Mouse (Mus musculus): ENCODE results near the gene Tas2r103. TPM values are rescaled to one million over a fixed set of nuclear protein-coding genes. Genes with fewer than 3 reads are reported as not detected.

Tas2r103 gene
- not detected in 2 replicates for polyA plus RNA-seq (2016; fragmentation: Nextera tagmentation; extraction: Ambion mirVana)

- H3K27me3 ChIP-seq (ENCODE audit: insufficient read depth, poor library complexity, severe bottlenecking): no peaks in the 10 kb centered on the region
- H3K27ac ChIP-seq: no peak within 1 kb of the TSS
- DNase-seq (ENCODE audit: low spot score): no peak
- 88% methylated on average over 2 of the region's 2 CpGs for WGBS
- H3K4me1 ChIP-seq (replicated peaks): no peaks in the 10 kb centered on the region
- no peak within 1 kb of the TSS for H3K4me3 ChIP-seq
- no peaks in the 10 kb centered on the region for H3K9me3 ChIP-seq
- no peaks in the 10 kb centered on the region for H3K36me3 ChIP-seq
Observed at GRCm38 (mm10) chr6:133037001-133037400, at the start of gene Tas2r103. TSS of gene Tas2r103 (minus strand) at chr6:133037101.

- Histone ChIP-seq H3K4me3 (no peak within 1 kb of the TSS), H3K4me1 (replicated peaks) (no peaks in the 10 kb centered on the region), H3K27ac (no peak within 1 kb of the TSS), H3K36me3 (no peaks in the 10 kb centered on the region), H3K9me3 (0 out of 2 replicates have a peak, but pooled peaks cover 3% of the 10 kb centered on the region), H3K27me3 (ENCODE audit: insufficient read depth, poor library complexity, severe bottlenecking) (no peaks in the 10 kb centered on the region)
- no peak for DNase-seq (ENCODE audit: low spot score)
Observed at GRCm38 (mm10) chr6:133055716-133056115, 18.8 kb upstream of the Tas2r103 start, which contains the start of gene Tas2r140. TSS of gene Tas2r140 (minus strand) at chr6:133055816.

Other genes starting within 250 kb of the Tas2r103 start
- not detected in 2 replicates for gene Tas2r117, start 234.3 kb downstream of the Tas2r103 start, polyA plus RNA-seq (2016; fragmentation: Nextera tagmentation; extraction: Ambion mirVana)
- gene Tas2r123, start 190.0 kb downstream of the Tas2r103 start, polyA plus RNA-seq (2016; fragmentation: Nextera tagmentation; extraction: Ambion mirVana): not detected in 2 replicates
- gene Tas2r116, start 181.7 kb downstream of the Tas2r103 start, polyA plus RNA-seq (2016; fragmentation: Nextera tagmentation; extraction: Ambion mirVana): not detected in 2 replicates
- gene Tas2r110, start 169.1 kb downstream of the Tas2r103 start, polyA plus RNA-seq (2016; fragmentation: Nextera tagmentation; extraction: Ambion mirVana): not detected in 2 replicates
- not detected in 2 replicates for gene Tas2r113, start 144.1 kb downstream of the Tas2r103 start, polyA plus RNA-seq (2016; fragmentation: Nextera tagmentation; extraction: Ambion mirVana)
- not detected in 2 replicates for gene Tas2r125, start 127.5 kb downstream of the Tas2r103 start, polyA plus RNA-seq (2016; fragmentation: Nextera tagmentation; extraction: Ambion mirVana)
- gene Tas2r129, start 86.0 kb downstream of the Tas2r103 start, polyA plus RNA-seq (2016; fragmentation: Nextera tagmentation; extraction: Ambion mirVana): not detected in 2 replicates
- not detected in 2 replicates for gene Tas2r131, start 79.2 kb downstream of the Tas2r103 start, polyA plus RNA-seq (2016; fragmentation: Nextera tagmentation; extraction: Ambion mirVana)
- gene Tas2r109, start 56.1 kb downstream of the Tas2r103 start, polyA plus RNA-seq (2016; fragmentation: Nextera tagmentation; extraction: Ambion mirVana): not detected in 2 replicates
- gene Tas2r140, start 18.7 kb upstream of the Tas2r103 start, polyA plus RNA-seq (2016; fragmentation: Nextera tagmentation; extraction: Ambion mirVana): not detected in 2 replicates
- gene Smim10l1, start 67.8 kb upstream of the Tas2r103 start, polyA plus RNA-seq (2016; fragmentation: Nextera tagmentation; extraction: Ambion mirVana): 72.9 and 73.8 TPM in 2 replicates

Measured in hindbrain, embryonic 10.5 days (tissue).